Mouse (Mus musculus): Measurements from ENCODE around the gene Mogat1. TPM values are rescaled to one million over a fixed set of nuclear protein-coding genes. Genes with fewer than 3 reads are reported as not detected.
A peak's percentile ranks its signal among the peaks of the same experiment; 100 is the strongest.
"Not testable (repeated sequence)": the region's sequence is repeated elsewhere in the genome, so short reads cannot be mapped to it uniquely, and the experiment has no call there.

The Mogat1 gene
- polyA plus RNA-seq, 2 experiments = 0.18 to 0.37 TPM

GRCm38 (mm10) chr1:78536310-78537164 is 25.7 kb downstream of the Mogat1 start:
- H3K4me2 ChIP-seq (replicated peaks; ENCODE audit: low read depth, low read length, severe bottlenecking) = no peak overlapping the region
- no peaks in the 10 kb centered on the region for H3K9me3 ChIP-seq (ENCODE audit: control insufficient read depth, low read length)
- ATAC-seq (ENCODE audit: low FRiP score, low read depth) (no peak), DNase-seq (ENCODE audit: low spot score) (peak; percentile 81)
- H3K4me1 ChIP-seq (ENCODE audit: control insufficient read depth, insufficient read depth, low read length) = peaks cover 14% of the 10 kb centered on the region
- H3K36me3 ChIP-seq (ENCODE audit: control insufficient read depth, insufficient read depth, low read length) = no peaks in the 10 kb centered on the region
- TF ChIP-seq POLR2A (IDR thresholded peaks at IDR 0.05; ENCODE audit: borderline replicate concordance, extremely low read depth, insufficient read depth, insufficient read length) = no peak
- H3K4me3 ChIP-seq (replicated peaks; ENCODE audit: low read length) = no peak overlapping the region
- H3K27me3 ChIP-seq (ENCODE audit: control insufficient read depth, insufficient read depth, low read length) = no peaks in the 10 kb centered on the region
- H3K27ac ChIP-seq (replicated peaks; ENCODE audit: low read depth, low read length) = no peak overlapping the region
- no peak overlapping the region for H3K9ac ChIP-seq (ENCODE audit: low read depth, low read length, severe bottlenecking)
- 25% methylated on average over 19 of the region's 19 CpGs for WGBS

DNA sequence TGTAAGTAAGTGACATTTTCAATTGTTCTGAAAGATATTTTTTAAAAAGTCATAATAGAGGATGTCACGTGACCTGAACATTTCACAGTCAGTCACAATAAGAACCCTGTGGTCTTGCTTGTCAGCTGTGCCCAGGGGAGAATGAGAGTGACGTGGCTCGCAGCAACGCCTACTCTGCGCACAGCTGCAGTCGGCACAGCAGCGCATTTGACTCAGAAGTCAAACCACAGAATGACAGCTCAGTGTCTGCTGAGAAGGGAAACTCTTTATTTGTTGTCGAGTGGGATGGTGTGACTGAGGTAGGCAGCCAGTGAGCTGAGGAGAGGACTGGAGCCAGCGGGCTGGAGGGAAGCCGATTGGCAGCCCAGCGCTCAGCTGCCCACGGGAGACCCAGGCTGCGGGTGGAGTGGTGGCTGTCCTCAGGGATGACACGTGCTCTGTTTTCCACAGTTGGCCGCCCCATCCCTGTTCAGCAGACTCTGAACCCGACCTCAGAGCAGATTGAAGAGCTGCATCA is 26.8 kb downstream of the Mogat1 start:
- H3K4me1 ChIP-seq (ENCODE audit: control insufficient read depth, insufficient read depth, low read length) = peaks cover 14% of the 10 kb centered on the region
- peak overlapping the region; percentile 49 for H3K4me2 ChIP-seq (replicated peaks; ENCODE audit: low read depth, low read length, severe bottlenecking)
- H3K36me3 ChIP-seq (ENCODE audit: control insufficient read depth, insufficient read depth, low read length) = no peaks in the 10 kb centered on the region
- peak overlapping the region; percentile 19 for H3K4me3 ChIP-seq (replicated peaks; ENCODE audit: low read length)
- H3K27me3 ChIP-seq (ENCODE audit: control insufficient read depth, insufficient read depth, low read length) = no peaks in the 10 kb centered on the region
- H3K27ac ChIP-seq (replicated peaks; ENCODE audit: low read depth, low read length) = no peak overlapping the region
- no peaks in the 10 kb centered on the region for H3K9me3 ChIP-seq (ENCODE audit: control insufficient read depth, low read length)
- no peak for TF ChIP-seq POLR2A (IDR thresholded peaks at IDR 0.05; ENCODE audit: borderline replicate concordance, extremely low read depth, insufficient read depth, insufficient read length)
- ATAC-seq (ENCODE audit: low FRiP score, low read depth) = peak; percentile 87
- peak overlapping the region; percentile 38; the same call in 1 of the 2 replicates for H3K9ac ChIP-seq (ENCODE audit: low read depth, low read length, severe bottlenecking)
- DNase-seq (ENCODE audit: low spot score) = peak; percentile 63
- WGBS = 39% methylated on average over 16 of the region's 16 CpGs

GRCm38 (mm10) chr1:78538396-78538795 is 27.6 kb downstream of the Mogat1 start:
- peaks cover 14% of the 10 kb centered on the region for H3K4me1 ChIP-seq (ENCODE audit: control insufficient read depth, insufficient read depth, low read length)
- no peak overlapping the region for H3K4me2 ChIP-seq (replicated peaks; ENCODE audit: low read depth, low read length, severe bottlenecking)
- no peak overlapping the region for H3K9ac ChIP-seq (ENCODE audit: low read depth, low read length, severe bottlenecking)
- H3K4me3 ChIP-seq (replicated peaks; ENCODE audit: low read length) = no peak overlapping the region
- H3K36me3 ChIP-seq (ENCODE audit: control insufficient read depth, insufficient read depth, low read length) = no peaks in the 10 kb centered on the region
- TF ChIP-seq POLR2A (IDR thresholded peaks at IDR 0.05; ENCODE audit: borderline replicate concordance, extremely low read depth, insufficient read depth, insufficient read length) = no peak
- WGBS = 62% methylated on average over 5 of the region's 5 CpGs
- ATAC-seq (ENCODE audit: low FRiP score, low read depth) (0 out of 2 replicates have a peak, but pooled peaks have one; percentile 44), DNase-seq (ENCODE audit: low spot score) (peak; percentile 24)
- no peaks in the 10 kb centered on the region for H3K9me3 ChIP-seq (ENCODE audit: control insufficient read depth, low read length)
- no peaks in the 10 kb centered on the region for H3K27me3 ChIP-seq (ENCODE audit: control insufficient read depth, insufficient read depth, low read length)
- H3K27ac ChIP-seq (replicated peaks; ENCODE audit: low read depth, low read length) = no peak overlapping the region

- H3K27ac ChIP-seq (replicated peaks; ENCODE audit: low read depth, low read length) = no peak overlapping the region
- no peak overlapping the region for H3K9ac ChIP-seq (ENCODE audit: low read depth, low read length, severe bottlenecking)
- WGBS = 26% methylated on average over 6 of the region's 6 CpGs
- peaks cover 14% of the 10 kb centered on the region for H3K4me1 ChIP-seq (ENCODE audit: control insufficient read depth, insufficient read depth, low read length)
- H3K4me2 ChIP-seq (replicated peaks; ENCODE audit: low read depth, low read length, severe bottlenecking) = no peak overlapping the region
- ATAC-seq (ENCODE audit: low FRiP score, low read depth) (no peak), DNase-seq (ENCODE audit: low spot score) (peak; percentile 22)
- H3K4me3 ChIP-seq (replicated peaks; ENCODE audit: low read length) = no peak overlapping the region
- H3K36me3 ChIP-seq (ENCODE audit: control insufficient read depth, insufficient read depth, low read length) = no peaks in the 10 kb centered on the region
- no peaks in the 10 kb centered on the region for H3K9me3 ChIP-seq (ENCODE audit: control insufficient read depth, low read length)
- H3K27me3 ChIP-seq (ENCODE audit: control insufficient read depth, insufficient read depth, low read length) = no peaks in the 10 kb centered on the region
- no peak for TF ChIP-seq POLR2A (IDR thresholded peaks at IDR 0.05; ENCODE audit: borderline replicate concordance, extremely low read depth, insufficient read depth, insufficient read length)
These were observed 28.4 kb downstream of the Mogat1 start for GRCm38 (mm10) chr1:78539166-78539565.

GRCm38 (mm10) chr1:78543631-78544030 is 32.8 kb downstream of the Mogat1 start:
- H3K36me3 ChIP-seq (ENCODE audit: control insufficient read depth, insufficient read depth, low read length); H3K9me3 ChIP-seq (ENCODE audit: control insufficient read depth, low read length); H3K4me3 ChIP-seq (replicated peaks; ENCODE audit: low read length); DNase-seq (ENCODE audit: low spot score); H3K27me3 ChIP-seq (ENCODE audit: control insufficient read depth, insufficient read depth, low read length); H3K27ac ChIP-seq (replicated peaks; ENCODE audit: low read depth, low read length); H3K4me1 ChIP-seq (ENCODE audit: control insufficient read depth, insufficient read depth, low read length); ATAC-seq (ENCODE audit: low FRiP score, low read depth); H3K4me2 ChIP-seq (replicated peaks; ENCODE audit: low read depth, low read length, severe bottlenecking); H3K9ac ChIP-seq (ENCODE audit: low read depth, low read length, severe bottlenecking): not testable (repeated sequence)
- 96% methylated on average over 1 of the region's 1 CpGs for WGBS

Measured in limb, embryonic 14.5 days (tissue).